Mouse (Mus musculus): Measurements from ENCODE around the gene Clk2.
A peak's percentile ranks its signal among the peaks of the same experiment; 100 is the strongest.

DNA sequence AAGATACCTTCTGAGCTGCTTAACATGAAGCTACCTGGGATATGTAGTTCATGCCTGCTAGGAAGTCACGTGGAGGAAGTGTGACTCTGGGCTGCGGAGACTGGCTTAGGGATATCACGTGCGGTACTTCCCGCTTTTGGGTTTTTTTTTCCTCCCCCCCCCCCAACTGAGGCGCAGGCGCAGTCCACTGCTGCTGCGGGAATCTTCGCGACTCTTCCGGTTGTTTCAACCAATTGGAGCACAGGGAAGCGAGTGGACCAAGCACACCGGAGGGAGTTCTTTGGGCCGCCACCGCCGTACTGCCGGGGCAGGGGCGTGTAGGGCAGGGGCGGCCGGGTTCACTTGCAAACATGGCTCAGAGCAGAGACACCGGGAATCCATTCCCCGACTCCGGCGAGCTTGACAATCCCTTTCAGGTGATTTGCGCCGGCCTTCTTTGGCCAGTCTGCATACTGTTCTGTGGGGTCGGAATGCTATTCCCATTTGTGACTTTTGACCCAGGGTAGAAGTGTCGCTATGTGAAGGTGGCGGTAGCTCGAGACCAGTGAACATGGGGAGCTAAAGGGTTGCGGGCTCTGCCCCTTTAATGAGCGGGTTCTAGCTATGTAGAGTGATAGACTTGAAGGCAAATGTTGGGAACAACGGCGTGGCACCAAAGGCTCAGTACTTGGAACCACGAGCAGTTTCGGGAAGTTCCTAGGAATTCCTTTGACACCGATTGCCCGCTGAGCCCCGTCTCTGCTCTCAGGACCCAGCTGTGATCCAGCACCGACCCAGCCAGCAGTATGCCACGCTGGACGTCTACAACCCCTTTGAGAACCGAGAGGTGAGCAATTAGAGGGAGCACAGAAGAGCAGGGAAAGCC lies 12.9 kb downstream of the Clk2 start, which contains the start of gene Scamp3:
- TF ChIP-seq GATA1 (IDR thresholded peaks at IDR 0.05; ENCODE audit: borderline replicate concordance, low read length) (no peak), FLI1 (IDR thresholded peaks at IDR 0.05; ENCODE audit: low read length) (peak; percentile 49; the same call in 1 of the 2 replicates)
